Mouse (Mus musculus) kidney, postnatal 25 days (tissue): Measurements from ENCODE around the gene Cdyl.

ENCODE experiments used
- DNase-seq, 2 experiments: peaks; one replicate each; pipeline ENCODE4 v3.0.0; 2021; ENCODE audit warnings: mixed read lengths in 2 of 2

Gene Cdyl

GRCm38 (mm10) chr13:35851581-35851980, 191.9 kb downstream of the Cdyl start:
- DNase-seq = no peak

DNA sequence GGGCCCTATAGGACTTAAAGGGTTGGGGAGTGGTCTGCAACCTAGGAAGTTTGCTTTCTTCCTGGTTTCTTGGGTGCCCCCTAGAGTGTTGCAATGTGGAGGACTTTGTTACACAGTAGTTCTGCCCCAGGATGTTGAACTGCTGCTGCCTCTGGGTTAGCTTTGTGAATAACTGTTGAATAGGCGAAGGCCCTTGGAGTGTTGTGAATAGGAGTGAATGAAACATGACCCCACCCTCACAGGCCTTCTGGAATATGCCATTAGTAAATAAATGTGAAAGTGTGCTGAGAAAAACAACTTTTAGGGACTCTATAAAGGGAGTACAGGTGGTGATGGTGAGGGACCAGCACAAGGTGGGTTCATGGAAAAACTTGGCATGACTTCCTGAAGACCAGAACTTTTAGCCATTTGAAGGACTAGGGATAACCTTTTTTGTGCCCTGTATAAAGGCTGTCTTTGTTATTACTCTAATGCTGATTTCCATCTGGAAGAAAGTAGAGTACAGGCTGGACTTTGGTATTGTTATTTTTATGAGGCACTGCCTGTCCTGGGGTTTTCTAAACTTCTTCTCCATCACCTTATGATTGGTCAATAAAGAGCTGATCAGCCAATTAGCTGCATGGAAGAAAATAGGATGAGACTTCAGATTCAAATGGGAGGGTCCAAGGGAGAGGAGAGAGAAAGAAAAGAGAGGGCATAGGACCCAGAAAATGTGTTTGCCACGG, 193.4 kb downstream of the Cdyl start:
- DNase-seq = no peak

DNA sequence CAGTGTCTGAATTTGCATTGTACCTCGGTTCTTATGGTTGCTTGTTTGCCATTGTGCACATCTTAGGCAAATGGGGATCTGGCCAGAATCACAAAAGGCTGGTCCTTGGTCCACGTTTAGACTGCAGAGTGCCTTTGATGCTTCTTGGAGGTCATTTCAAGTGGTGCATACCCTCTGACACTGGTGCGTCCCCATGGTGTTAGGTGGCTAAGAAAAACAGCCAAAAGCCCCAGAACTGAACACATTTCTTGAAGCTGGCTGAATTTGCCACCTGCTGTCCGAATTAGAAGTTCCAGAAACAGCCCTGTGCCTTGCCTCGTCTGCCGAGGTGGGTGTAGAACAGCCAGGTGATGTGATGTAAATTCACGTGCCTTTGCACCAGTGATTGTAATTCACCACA, 197.9 kb downstream of the Cdyl start:
- DNase-seq = no peak

DNA sequence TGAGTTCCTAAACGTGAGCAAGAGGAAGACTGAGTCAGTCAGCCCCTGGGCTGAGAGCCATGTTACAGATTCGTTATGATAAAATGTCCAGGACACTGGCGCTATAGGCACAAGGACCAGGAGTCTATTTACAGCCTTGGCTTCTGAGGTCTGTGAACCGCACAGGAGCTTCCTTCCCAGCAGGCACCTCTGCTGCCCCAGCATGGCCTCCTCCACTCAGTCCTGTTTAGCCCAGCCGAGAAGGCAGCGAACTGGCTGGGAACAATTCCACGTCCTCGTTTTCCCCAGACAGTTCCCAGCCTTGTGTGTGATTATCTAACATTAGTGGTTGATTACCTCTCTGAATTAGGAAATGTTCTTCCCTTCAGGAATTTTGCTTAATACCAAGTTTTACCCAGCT, 201.3 kb downstream of the Cdyl start:
- DNase-seq = no peak

DNA sequence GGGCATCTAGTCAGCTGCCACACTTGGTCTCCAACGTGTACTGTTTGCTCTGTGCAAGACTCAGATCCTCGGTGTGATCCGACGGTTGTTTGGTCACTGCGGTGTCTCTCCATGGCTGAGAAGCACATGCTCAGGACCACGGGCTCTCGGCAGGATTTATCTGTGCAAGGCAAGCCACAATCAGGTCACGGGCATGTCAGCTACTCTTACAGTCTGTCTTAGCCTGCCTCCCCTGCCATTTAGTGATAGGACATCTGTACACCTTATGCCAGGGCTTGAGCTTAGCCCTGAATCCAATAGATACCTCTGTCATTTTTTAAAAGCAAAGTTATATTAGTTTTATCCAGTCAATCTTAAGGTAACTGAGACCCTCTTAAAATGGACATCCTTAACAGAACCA, 211.0 kb downstream of the Cdyl start:
- no peak for DNase-seq

GRCm38 (mm10) chr13:35871107-35871506, 211.5 kb downstream of the Cdyl start:
- no peak for DNase-seq

DNA sequence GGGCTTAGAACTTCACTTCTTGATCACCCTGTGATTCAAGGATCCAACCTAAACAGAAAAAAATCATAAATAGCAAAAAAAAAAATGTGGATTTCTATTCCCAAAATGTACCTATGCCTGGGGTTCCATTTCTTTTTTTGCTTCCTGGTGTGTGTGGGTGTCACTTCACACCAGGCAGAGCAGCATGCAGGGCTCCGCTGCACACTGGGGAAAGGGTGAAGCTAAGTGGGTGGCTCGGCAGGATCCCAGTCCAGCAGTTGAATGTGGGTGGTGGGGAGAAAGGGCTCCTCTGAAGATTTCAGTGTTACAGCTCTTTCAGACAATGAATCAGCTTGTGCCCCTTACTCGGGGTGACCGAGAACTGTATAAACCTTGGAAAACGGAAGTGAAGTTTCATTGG, 215.8 kb downstream of the Cdyl start:
- DNase-seq = no peak

DNA sequence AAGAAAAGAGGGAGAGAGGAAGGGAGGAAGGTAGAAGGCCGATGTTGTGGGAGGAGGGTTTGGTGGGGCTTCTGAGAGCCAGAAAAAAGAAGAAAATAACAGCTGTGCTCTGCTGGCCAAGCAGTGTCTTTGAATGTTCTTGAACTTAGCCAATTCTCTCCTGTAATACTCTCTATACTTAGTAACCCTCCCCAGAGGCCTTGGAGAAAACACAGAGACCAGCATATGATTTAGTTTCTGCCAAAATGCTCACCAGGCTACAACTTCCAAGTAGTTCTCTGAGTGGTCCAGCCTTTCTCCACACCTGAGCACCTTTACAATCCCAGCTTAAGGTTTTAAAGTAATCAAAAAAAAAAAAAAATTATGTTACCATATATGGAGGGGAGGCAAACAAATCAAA, 218.6 kb downstream of the Cdyl start:
- no peak for DNase-seq

GRCm38 (mm10) chr13:35879068-35879467, 219.4 kb downstream of the Cdyl start:
- DNase-seq = no peak

GRCm38 (mm10) chr13:35879519-35879918, 219.9 kb downstream of the Cdyl start:
- DNase-seq = no peak

- peak; percentile 62 to 76 for DNase-seq
These were observed 221.0 kb downstream of the Cdyl start for GRCm38 (mm10) chr13:35880555-35881046.

DNA sequence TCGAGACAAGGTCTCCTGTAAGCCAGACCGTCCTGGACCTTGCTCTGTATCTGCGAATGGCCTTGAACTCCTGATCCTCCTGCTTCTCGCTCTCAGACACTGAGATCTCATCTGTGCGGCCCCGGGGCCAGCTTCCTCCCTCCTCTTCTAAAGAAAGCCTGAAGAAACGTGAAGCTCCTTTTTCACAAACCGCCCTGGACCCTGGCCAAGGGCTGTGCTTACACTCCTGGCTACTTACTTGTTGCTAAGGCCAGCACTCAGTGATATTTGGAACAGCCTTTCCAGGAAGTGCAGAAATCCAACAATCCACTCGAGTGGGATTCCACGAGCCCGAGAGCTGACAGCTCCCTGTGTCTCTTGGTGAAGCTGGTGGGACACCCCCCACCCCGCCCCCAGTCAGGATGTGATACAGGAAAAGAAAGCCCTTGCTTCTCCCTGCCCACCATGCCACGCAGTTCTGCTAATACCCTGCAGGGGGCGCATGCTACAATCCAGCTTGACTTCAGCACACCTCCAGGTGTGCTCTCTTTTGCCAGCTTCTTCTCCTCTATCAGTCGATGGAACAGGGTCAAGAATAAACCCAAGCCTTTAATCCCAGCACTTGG, 226.6 kb downstream of the Cdyl start:
- peak; percentile 59 to 67 for DNase-seq

DNA sequence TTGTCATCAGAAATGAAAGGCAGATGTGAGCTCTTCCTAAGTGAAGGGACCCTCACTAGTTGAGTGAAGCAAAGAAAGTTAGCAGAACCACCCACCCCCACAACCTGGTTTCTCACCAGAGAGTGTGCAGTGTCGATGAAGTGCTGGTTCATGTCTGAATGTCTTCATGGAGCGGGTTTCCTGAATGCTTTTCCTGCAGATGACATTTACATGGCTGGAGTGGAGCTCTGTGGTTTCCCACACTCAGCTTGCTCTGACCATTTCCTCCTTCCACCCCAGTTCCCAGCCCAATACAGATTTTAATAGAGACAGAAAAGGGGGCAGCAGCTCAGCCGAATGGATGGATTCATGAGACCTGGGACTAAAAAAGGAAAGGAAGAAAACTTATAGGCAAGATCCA, 233.2 kb downstream of the Cdyl start:
- no peak for DNase-seq

GRCm38 (mm10) chr13:35905378-35905777, 245.7 kb downstream of the Cdyl start:
- peak in 1 of 2 experiments; percentile 37 for DNase-seq

DNA sequence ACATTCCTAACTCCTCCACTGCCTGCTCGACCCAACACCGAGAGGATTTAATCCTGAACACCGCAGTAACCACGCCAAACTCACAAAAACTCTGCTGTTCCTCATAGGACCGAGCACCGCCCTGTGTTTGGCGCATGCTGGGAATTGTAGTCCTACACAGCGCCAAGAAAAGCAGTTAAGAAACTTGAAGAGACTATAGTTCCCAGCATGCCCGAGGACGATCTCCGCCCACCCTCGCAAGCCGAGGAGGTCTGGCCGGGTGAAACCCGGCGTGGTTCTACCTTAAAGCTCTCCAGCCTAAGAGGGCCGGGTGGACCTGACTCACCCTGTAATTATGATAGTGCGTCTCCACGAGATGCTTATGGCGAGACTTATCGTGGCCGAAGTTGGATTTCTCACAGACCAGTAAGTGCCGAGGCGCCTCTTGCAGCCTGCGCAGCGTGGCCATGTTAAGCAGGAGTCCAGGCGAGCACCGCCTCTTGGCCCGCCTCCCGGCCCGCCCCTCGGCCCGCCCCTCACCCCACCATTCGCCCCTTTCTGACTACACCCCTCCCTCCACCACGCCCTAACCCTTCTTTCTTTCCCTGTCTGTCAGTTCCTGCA, 246.3 kb downstream of the Cdyl start, which contains the start of gene Rpp40:
Gene Rpp40 (minus strand): TSS at position 481 of the 603 bp plus-strand sequence.
- peak; percentile 91 to 95 for DNase-seq

GRCm38 (mm10) chr13:35911476-35911875, 251.8 kb downstream of the Cdyl start:
- peak in 1 of 2 experiments; percentile 10 for DNase-seq
